Mouse (Mus musculus): Measurements from ENCODE around the gene Pkm.

Gene Pkm

GRCm38 (mm10) chr9:59666813-59667212 is 10.6 kb downstream of the Pkm start:
- no peak for DNase-seq (ENCODE audit: low spot score)

- DNase-seq (ENCODE audit: low spot score): no peak
Observed at GRCm38 (mm10) chr9:59667250-59667649, 11.1 kb downstream of the Pkm start.

- no peak for DNase-seq (ENCODE audit: low spot score)
Observed at GRCm38 (mm10) chr9:59667904-59668303, 11.7 kb downstream of the Pkm start.

- no peak for DNase-seq (ENCODE audit: low spot score)
Observed at GRCm38 (mm10) chr9:59668473-59668872, 12.3 kb downstream of the Pkm start.

- no peak for DNase-seq (ENCODE audit: low spot score)
Observed at GRCm38 (mm10) chr9:59669172-59669571, 13.0 kb downstream of the Pkm start.

- DNase-seq (ENCODE audit: low spot score): no peak
Observed at GRCm38 (mm10) chr9:59672195-59672894, 16.2 kb downstream of the Pkm start.

- DNase-seq (ENCODE audit: low spot score): no peak
Observed at GRCm38 (mm10) chr9:59673427-59673826, 17.3 kb downstream of the Pkm start.

- DNase-seq (ENCODE audit: low spot score): no peak
Observed at GRCm38 (mm10) chr9:59675598-59675997, 19.4 kb downstream of the Pkm start.

- no peak for DNase-seq (ENCODE audit: low spot score)
Observed at GRCm38 (mm10) chr9:59678313-59678712, 22.1 kb downstream of the Pkm start.

- DNase-seq (ENCODE audit: low spot score): no peak
Observed at GRCm38 (mm10) chr9:59679678-59680533, 23.7 kb downstream of the Pkm start, which contains the start of gene Gramd2. TSS of gene Gramd2 (plus strand) at chr9:59680144.

- no peak for DNase-seq (ENCODE audit: low spot score)
Observed at GRCm38 (mm10) chr9:59680534-59680875, 24.3 kb downstream of the Pkm start.

- DNase-seq (ENCODE audit: low spot score): no peak
Observed at GRCm38 (mm10) chr9:59684020-59684419, 27.9 kb downstream of the Pkm start.

- DNase-seq (ENCODE audit: low spot score): no peak
Observed at GRCm38 (mm10) chr9:59687416-59688046, 31.4 kb downstream of the Pkm start.

- DNase-seq (ENCODE audit: low spot score): no peak
Observed at GRCm38 (mm10) chr9:59691635-59692094, 35.5 kb downstream of the Pkm start.

GRCm38 (mm10) chr9:59692145-59692544 is 36.0 kb downstream of the Pkm start:
- no peak for DNase-seq (ENCODE audit: low spot score)

- no peak for DNase-seq (ENCODE audit: low spot score)
Observed at GRCm38 (mm10) chr9:59694571-59695450, 38.6 kb downstream of the Pkm start.

GRCm38 (mm10) chr9:59695451-59695813 is 39.3 kb downstream of the Pkm start:
- DNase-seq (ENCODE audit: low spot score): no peak

- DNase-seq (ENCODE audit: low spot score): no peak
Observed at GRCm38 (mm10) chr9:59696381-59696780, 40.2 kb downstream of the Pkm start.

GRCm38 (mm10) chr9:59701094-59701493 is 44.9 kb downstream of the Pkm start:
- no peak for DNase-seq (ENCODE audit: low spot score)

GRCm38 (mm10) chr9:59703099-59703498 is 46.9 kb downstream of the Pkm start:
- DNase-seq (ENCODE audit: low spot score): no peak

GRCm38 (mm10) chr9:59706850-59707825 is 51.0 kb downstream of the Pkm start:
- no peak for DNase-seq (ENCODE audit: low spot score)
